Mouse (Mus musculus) lung, postnatal 0 days (tissue): Measurements from ENCODE around the gene Serpine1. TPM values are rescaled to one million over a fixed set of nuclear protein-coding genes. Genes with fewer than 3 reads are reported as not detected.

Experiments
- ATAC-seq: fragments of 200-750 bp; cut with Nextera tagmentation; 2 replicates; pipeline ENCODE4 v1.8.0; 2017; ENCODE audit warnings: moderate library complexity
- DNase-seq: peaks from one replicate; pipeline ENCODE4 v3.0.0-alpha.2; 2016; ENCODE audit warnings: low spot score
- H3K27ac ChIP-seq: fragments of 300-500 bp; sonication (generic); 2 replicates; pipeline ENCODE4 v1.5.1; 2014; ENCODE audit warnings: antibody characterized with exemption, mild to moderate bottlenecking, low read length, mixed read lengths
- H3K27me3 ChIP-seq: fragments of 300-500 bp; sonication (generic); replicated peaks from 2 replicates; pipeline ENCODE4 v1.6.1; 2014; ENCODE audit warnings: low read length, mixed read lengths; ENCODE audit not compliant: insufficient read depth
- H3K36me3 ChIP-seq: fragments of 300-500 bp; sonication (generic); 2 replicates; pipeline ENCODE4 v1.6.1; 2014; ENCODE audit warnings: low read length, mixed read lengths; ENCODE audit not compliant: insufficient read depth
- H3K4me1 ChIP-seq: fragments of 300-500 bp; sonication (generic); 2 replicates; pipeline ENCODE4 v1.6.1; 2014; ENCODE audit warnings: antibody characterized with exemption, low read depth, low read length, mixed read lengths; ENCODE audit not compliant: insufficient read depth
- H3K4me2 ChIP-seq: fragments of 300-500 bp; sonication (generic); replicated peaks from 2 replicates; pipeline ENCODE4 v1.6.1; 2014; ENCODE audit warnings: low read depth, mild to moderate bottlenecking, low read length, moderate library complexity, mixed read lengths
- H3K4me3 ChIP-seq: fragments of 300-500 bp; sonication (generic); 2 replicates; pipeline ENCODE4 v1.5.1; 2014; ENCODE audit warnings: low read depth, low read length
- H3K9ac ChIP-seq: fragments of 300-500 bp; sonication (generic); replicated peaks from 2 replicates; pipeline ENCODE4 v1.6.1; 2014; ENCODE audit warnings: low read depth, mild to moderate bottlenecking
- H3K9me3 ChIP-seq: fragments of 300-500 bp; sonication (generic); 2 replicates; pipeline ENCODE4 v1.6.1; 2016; ENCODE audit warnings: low read length, mixed read lengths
- CTCF ChIP-seq: IDR thresholded peaks from 2 replicates; pipeline ENCODE4 v1.5.1; 2016; ENCODE audit warnings: antibody characterized with exemption, mild to moderate bottlenecking
- EP300 ChIP-seq: IDR thresholded peaks from 2 replicates; pipeline ENCODE4 v1.6.1; 2016; ENCODE audit warnings: antibody characterized with exemption, mild to moderate bottlenecking, control low read depth
- WGBS: fragments of 180-500 bp; shearing (Covaris S2); extraction: QIAGEN DNeasy Blood & Tissue Kit; methylation state at CpG from one replicate; pipeline ENCODE4 v1.1.7; 2014; 5-methylcytosine and 5-hydroxymethylcytosine counted together
- polyA plus RNA-seq: library from polyadenylated mRNA; unstranded; fragments of >200 nt; fragmentation: Nextera tagmentation; extraction: Ambion mirVana; gene quantifications from 2 replicates; pipeline ENCODE4 v1.2.1, GENCODE M21; 2015

Gene Serpine1
- polyA plus RNA-seq, 1 experiment from 2014 or later = 1.1 TPM

- H3K4me1 ChIP-seq = peaks cover 10% of the 10 kb centered on the region
- no peak overlapping the region for H3K9ac ChIP-seq
- TF ChIP-seq EP300 = no peak
- peak; percentile 32; the same call in 1 of the 2 replicates for TF ChIP-seq CTCF
- no peak for DNase-seq
- ATAC-seq = no peak
- H3K36me3 ChIP-seq = peaks cover 8% of the 10 kb centered on the region
- under 1% methylated on average over 31 of the region's 33 CpGs for WGBS
- peaks cover 35% of the 10 kb centered on the region for H3K27me3 ChIP-seq
- no peaks in the 10 kb centered on the region for H3K9me3 ChIP-seq
- H3K27ac ChIP-seq = no peak overlapping the region
- H3K4me3 ChIP-seq = peak overlapping the region; percentile 33
- H3K4me2 ChIP-seq = peak overlapping the region; percentile 76
Observed at GRCm38 (mm10) chr5:137032033-137032421, 40.0 kb downstream of the Serpine1 start.

GRCm38 (mm10) chr5:137031076-137032032 is 40.7 kb downstream of the Serpine1 start:
- WGBS = 1% methylated on average over 74 of the region's 78 CpGs
- H3K4me1 ChIP-seq = peaks cover 10% of the 10 kb centered on the region
- H3K27me3 ChIP-seq = peaks cover 39% of the 10 kb centered on the region
- no peak overlapping the region for H3K9ac ChIP-seq
- H3K9me3 ChIP-seq = no peaks in the 10 kb centered on the region
- peaks cover 2% of the 10 kb centered on the region for H3K36me3 ChIP-seq
- H3K4me3 ChIP-seq = peak overlapping the region; percentile 33
- TF ChIP-seq EP300 = no peak
- no peak for TF ChIP-seq CTCF
- no peak overlapping the region for H3K27ac ChIP-seq
- peak overlapping the region; percentile 76 for H3K4me2 ChIP-seq
- DNase-seq = peak; percentile 52
- no peak for ATAC-seq

- Histone ChIP-seq H3K4me3 (no peak overlapping the region), H3K27me3 (peaks cover 42% of the 10 kb centered on the region), H3K27ac (no peak overlapping the region), H3K9me3 (no peaks in the 10 kb centered on the region), H3K36me3 (no peaks in the 10 kb centered on the region), H3K4me2 (peak overlapping the region; percentile 40; the same call in 1 of the 2 replicates), H3K9ac (no peak overlapping the region), H3K4me1 (peaks cover 10% of the 10 kb centered on the region)
- TF ChIP-seq CTCF (no peak; the same call in 1 of the 2 replicates), EP300 (no peak)
- ATAC-seq (no peak), DNase-seq (no peak)
- 15% methylated on average over 22 of the region's 22 CpGs for WGBS
Observed at GRCm38 (mm10) chr5:137030416-137030810, 41.7 kb downstream of the Serpine1 start.

GRCm38 (mm10) chr5:137029643-137030415 is 42.2 kb downstream of the Serpine1 start:
- H3K27me3 ChIP-seq = peaks cover 45% of the 10 kb centered on the region
- H3K9ac ChIP-seq = no peak overlapping the region
- no peaks in the 10 kb centered on the region for H3K9me3 ChIP-seq
- peak; percentile 74 for ATAC-seq
- H3K27ac ChIP-seq = no peak overlapping the region
- no peak for TF ChIP-seq EP300
- TF ChIP-seq CTCF = peak; percentile 15
- peak; percentile 97 for DNase-seq
- WGBS = under 1% methylated on average over 52 of the region's 52 CpGs
- H3K4me3 ChIP-seq = no peak overlapping the region; the same call in 1 of the 2 replicates
- H3K36me3 ChIP-seq = no peaks in the 10 kb centered on the region
- peak overlapping the region; percentile 40 for H3K4me2 ChIP-seq
- H3K4me1 ChIP-seq = peaks cover 10% of the 10 kb centered on the region

- Histone ChIP-seq H3K9me3 (no peaks in the 10 kb centered on the region), H3K36me3 (no peaks in the 10 kb centered on the region), H3K9ac (no peak overlapping the region), H3K4me2 (no peak overlapping the region), H3K27ac (no peak overlapping the region), H3K4me1 (peaks cover 10% of the 10 kb centered on the region), H3K27me3 (peaks cover 45% of the 10 kb centered on the region), H3K4me3 (no peak overlapping the region)
- 4% methylated on average over 7 of the region's 8 CpGs for WGBS
- DNase-seq = no peak
- no peak for ATAC-seq
- TF ChIP-seq EP300 (no peak), CTCF (no peak)
Observed at GRCm38 (mm10) chr5:137029273-137029585, 42.8 kb downstream of the Serpine1 start.

GRCm38 (mm10) chr5:137028561-137029272 is 43.4 kb downstream of the Serpine1 start:
- 6% methylated on average over 25 of the region's 29 CpGs for WGBS
- no peaks in the 10 kb centered on the region for H3K9me3 ChIP-seq
- H3K27me3 ChIP-seq = peaks cover 45% of the 10 kb centered on the region
- DNase-seq = no peak
- ATAC-seq = no peak
- no peak overlapping the region for H3K27ac ChIP-seq
- no peak for TF ChIP-seq CTCF
- TF ChIP-seq EP300 = no peak
- H3K4me1 ChIP-seq = peaks cover 10% of the 10 kb centered on the region
- H3K4me3 ChIP-seq = no peak overlapping the region
- H3K4me2 ChIP-seq = no peak overlapping the region
- no peaks in the 10 kb centered on the region for H3K36me3 ChIP-seq
- H3K9ac ChIP-seq = no peak overlapping the region
